Mouse (Mus musculus): Measurements from ENCODE around the gene Clec4f. TPM values are rescaled to one million over a fixed set of nuclear protein-coding genes. Genes with fewer than 3 reads are reported as not detected.

Clec4f gene
- polyA plus RNA-seq, 1 experiment from 2014 or later, result 0.24 TPM

Other genes starting within 250 kb of the Clec4f start
- 39.6 and 40.0 TPM in 2 replicates for gene Tet3, start 197.1 kb downstream of the Clec4f start, polyA plus RNA-seq (2015; fragmentation: Nextera tagmentation; extraction: Ambion mirVana)
- 74.3 and 76.2 TPM in 2 replicates for gene Dguok, start 149.2 kb downstream of the Clec4f start, polyA plus RNA-seq (2015; fragmentation: Nextera tagmentation; extraction: Ambion mirVana)
- 1,291 and 1,344 TPM in 2 replicates for gene Actg2, start 119.9 kb downstream of the Clec4f start, polyA plus RNA-seq (2015; fragmentation: Nextera tagmentation; extraction: Ambion mirVana)
- 23.2 and 24.7 TPM in 2 replicates for gene Stambp, start 83.5 kb downstream of the Clec4f start, polyA plus RNA-seq (2015; fragmentation: Nextera tagmentation; extraction: Ambion mirVana)
- 0.08 TPM in 1 of 2 replicates, not detected in the other for gene Cd207, start 21.7 kb upstream of the Clec4f start, polyA plus RNA-seq (2015; fragmentation: Nextera tagmentation; extraction: Ambion mirVana)
- gene Vax2, start 55.1 kb upstream of the Clec4f start, polyA plus RNA-seq (2015; fragmentation: Nextera tagmentation; extraction: Ambion mirVana), result not detected in 2 replicates
- gene Atp6v1b1, start 86.8 kb upstream of the Clec4f start, polyA plus RNA-seq (2015; fragmentation: Nextera tagmentation; extraction: Ambion mirVana), result 0.08 TPM in 1 of 2 replicates, not detected in the other
- not detected in 2 replicates for gene Ankrd53, start 106.5 kb upstream of the Clec4f start, polyA plus RNA-seq (2015; fragmentation: Nextera tagmentation; extraction: Ambion mirVana)
- gene Tex261, start 119.6 kb upstream of the Clec4f start, polyA plus RNA-seq (2015; fragmentation: Nextera tagmentation; extraction: Ambion mirVana), result 84.0 and 86.2 TPM in 2 replicates
- 64.3 and 69.0 TPM in 2 replicates for gene Nagk, start 138.8 kb upstream of the Clec4f start, polyA plus RNA-seq (2015; fragmentation: Nextera tagmentation; extraction: Ambion mirVana)
- 19.8 and 20.3 TPM in 2 replicates for gene Paip2b, start 175.6 kb upstream of the Clec4f start, polyA plus RNA-seq (2015; fragmentation: Nextera tagmentation; extraction: Ambion mirVana)
- 45.2 and 54.1 TPM in 2 replicates for gene Zfp638, start 210.9 kb upstream of the Clec4f start, polyA plus RNA-seq (2015; fragmentation: Nextera tagmentation; extraction: Ambion mirVana)